Comparison of ENCODE assay signal across 21 mouse cellular contexts in the genomic region with DNA sequence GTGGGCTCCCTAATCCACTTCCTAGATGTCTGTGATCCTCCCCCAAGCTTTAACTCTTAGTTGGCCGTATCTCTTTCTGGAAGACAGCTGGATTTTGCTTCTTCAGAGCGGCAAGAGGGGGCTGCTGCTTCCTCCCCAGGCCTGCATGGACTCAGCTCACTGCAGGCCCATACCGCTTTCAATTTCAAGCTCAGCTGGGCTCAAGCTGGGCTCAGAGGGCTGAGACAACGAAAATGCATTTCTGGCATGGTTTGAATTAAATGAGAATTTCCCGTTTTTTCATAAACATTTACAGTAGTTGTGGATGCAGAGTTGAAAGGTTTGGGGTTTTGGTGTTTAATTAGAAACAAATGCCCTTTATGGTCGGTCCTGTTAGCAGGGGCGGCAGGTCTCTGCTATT.
DNase-seq lines count a peak whose midpoint lies in the region; ATAC-seq lines count a peak whose summit lies in the region.
"Had no signal": no experiment of that assay in that cellular context is flagged by ENCODE, and none has a peak within 500 bp of the region (broad histone marks: within the 10 kb centered on the region; RNA-seq: fewer than 3 reads in every experiment).

No protein-coding gene starts in this region.

- H3K27me3 ChIP-seq in embryonic facial prominence, embryonic 11.5 days (ENCODE audit: control insufficient read depth, insufficient read depth, low read length), result no peaks in the 10 kb centered on the region
- H3K27me3 ChIP-seq in embryonic facial prominence, embryonic 10.5 days (replicated peaks; ENCODE audit: low read depth, poor library complexity, severe bottlenecking), result no peaks in the 10 kb centered on the region
- no peaks in the 10 kb centered on the region for H3K27me3 ChIP-seq in neural tube, embryonic 14.5 days (ENCODE audit: control insufficient read depth, insufficient read depth, low read length)
- no peaks in the 10 kb centered on the region for H3K27me3 ChIP-seq in limb, embryonic 12.5 days
- H3K27me3 ChIP-seq: forebrain, embryonic 13.5 days; heart, embryonic 12.5 days had no signal

- H3K4me1 ChIP-seq in embryonic facial prominence, embryonic 11.5 days (ENCODE audit: control insufficient read depth, insufficient read depth, low read length), result no peaks in the 10 kb centered on the region
- peaks cover 24% of the 10 kb centered on the region for H3K4me1 ChIP-seq in embryonic facial prominence, embryonic 10.5 days
- H3K4me1 ChIP-seq in neural tube, embryonic 14.5 days (ENCODE audit: control insufficient read depth, insufficient read depth, low read length), result no peaks in the 10 kb centered on the region
- peaks cover 61% of the 10 kb centered on the region for H3K4me1 ChIP-seq in limb, embryonic 12.5 days (replicated peaks)
- H3K4me1 ChIP-seq: forebrain, embryonic 13.5 days; heart, embryonic 12.5 days; hindbrain, embryonic 10.5 days had no signal

- 37% methylated on average over 7 of the region's 7 CpGs for WGBS in embryonic facial prominence, embryonic 11.5 days
- WGBS in embryonic facial prominence, embryonic 10.5 days, result 57% methylated on average over 7 of the region's 7 CpGs
- 70% methylated on average over 7 of the region's 7 CpGs for WGBS in neural tube, embryonic 14.5 days
- 21% methylated on average over 7 of the region's 7 CpGs for WGBS in limb, embryonic 12.5 days

- ATAC-seq in embryonic facial prominence, embryonic 11.5 days (replicated peaks; ENCODE audit: insufficient number of reproducible peaks, low FRiP score, low TSS enrichment, low read depth), result no peak
- ATAC-seq in neural tube, embryonic 14.5 days (ENCODE audit: low read depth), result no peak
- no peak; the same call in 1 of the 2 replicates for ATAC-seq in limb, embryonic 12.5 days (ENCODE audit: insufficient number of reproducible peaks, insufficient read depth, low FRiP score, low TSS enrichment, low read depth)
- ATAC-seq: CD4-positive, CD25-positive, alpha-beta regulatory T cell, adult 4 months; forebrain, embryonic 13.5 days; forebrain, postnatal 0 days had no signal

- H3K36me3 ChIP-seq in embryonic facial prominence, embryonic 11.5 days (replicated peaks; ENCODE audit: control insufficient read depth, insufficient read depth, low read depth, low read length), result no peaks in the 10 kb centered on the region
- no peaks in the 10 kb centered on the region for H3K36me3 ChIP-seq in embryonic facial prominence, embryonic 10.5 days (replicated peaks)
- no peaks in the 10 kb centered on the region for H3K36me3 ChIP-seq in neural tube, embryonic 14.5 days (ENCODE audit: control insufficient read depth, insufficient read depth, low read length)
- no peaks in the 10 kb centered on the region for H3K36me3 ChIP-seq in limb, embryonic 12.5 days
- H3K36me3 ChIP-seq: G1E; heart, embryonic 12.5 days; hindbrain, embryonic 10.5 days had no signal

- no peak overlapping the region for H3K4me3 ChIP-seq in embryonic facial prominence, embryonic 11.5 days (ENCODE audit: low read depth, low read length)
- H3K4me3 ChIP-seq in embryonic facial prominence, embryonic 10.5 days, result no peak overlapping the region
- no peak overlapping the region for H3K4me3 ChIP-seq in neural tube, embryonic 14.5 days (ENCODE audit: low read depth, low read length)
- no peak overlapping the region for H3K4me3 ChIP-seq in limb, embryonic 12.5 days (replicated peaks)
- H3K4me3 ChIP-seq: forebrain, embryonic 13.5 days; heart, embryonic 12.5 days; hindbrain, embryonic 10.5 days had no signal

- DNase-seq in embryonic facial prominence, embryonic 11.5 days (ENCODE audit: low spot score), result peak; percentile 73
- no peak for DNase-seq in embryonic facial prominence, embryonic 10.5 days (ENCODE audit: low spot score)
- DNase-seq in neural tube, embryonic 10.5 days (ENCODE audit: extremely low spot score, low spot score), result no peak
- DNase-seq in right cerebral cortex, adult 2 months (ENCODE audit: low spot score in 2 of 2), result no peak
- no peak for DNase-seq in thymus, postnatal 25 days
- no peak for DNase-seq in heart, adult 11 months
- DNase-seq: adrenal gland, postnatal 10 days; B cell, adult 2 months; cerebellum, adult 11 months; cerebellum, adult 8-10 months; cerebellum, postnatal 14 days; forebrain, postnatal 0 days; gastrocnemius, postnatal 14 days had no signal

- no peak overlapping the region for H3K9ac ChIP-seq in embryonic facial prominence, embryonic 11.5 days (replicated peaks; ENCODE audit: low read length)
- no peak overlapping the region for H3K9ac ChIP-seq in neural tube, embryonic 14.5 days (replicated peaks; ENCODE audit: low read depth, low read length)
- H3K9ac ChIP-seq in limb, embryonic 12.5 days (replicated peaks), result no peak overlapping the region
- H3K9ac ChIP-seq: forebrain, embryonic 13.5 days; forebrain, postnatal 0 days; heart, embryonic 12.5 days; hindbrain, embryonic 14.5 days had no signal

- H3K27ac ChIP-seq in embryonic facial prominence, embryonic 11.5 days (replicated peaks; ENCODE audit: low read depth, low read length), result no peak overlapping the region
- H3K27ac ChIP-seq in embryonic facial prominence, embryonic 10.5 days (replicated peaks), result no peak overlapping the region
- H3K27ac ChIP-seq in neural tube, embryonic 14.5 days (ENCODE audit: low read depth, low read length), result 0 out of 2 replicates have a peak overlapping the region, but pooled peaks have one; percentile 30
- H3K27ac ChIP-seq in limb, embryonic 12.5 days, result peak overlapping the region; percentile 84
- H3K27ac ChIP-seq: forebrain, embryonic 13.5 days; hindbrain, embryonic 10.5 days; hindbrain, embryonic 14.5 days had no signal

- H3K9me3 ChIP-seq in embryonic facial prominence, embryonic 11.5 days (replicated peaks; ENCODE audit: control insufficient read depth, low read length), result no peaks in the 10 kb centered on the region
- no peaks in the 10 kb centered on the region for H3K9me3 ChIP-seq in embryonic facial prominence, embryonic 10.5 days
- no peaks in the 10 kb centered on the region for H3K9me3 ChIP-seq in neural tube, embryonic 14.5 days (ENCODE audit: control insufficient read depth, low read length)
- no peaks in the 10 kb centered on the region for H3K9me3 ChIP-seq in limb, embryonic 12.5 days
- H3K9me3 ChIP-seq: forebrain, embryonic 13.5 days; heart, embryonic 12.5 days; hindbrain, embryonic 10.5 days had no signal

- H3K4me2 ChIP-seq in embryonic facial prominence, embryonic 11.5 days (ENCODE audit: low read depth, low read length), result no peak overlapping the region
- H3K4me2 ChIP-seq in neural tube, embryonic 14.5 days (ENCODE audit: low read depth, low read length), result no peak overlapping the region
- H3K4me2 ChIP-seq in limb, embryonic 12.5 days, result no peak overlapping the region
- H3K4me2 ChIP-seq: forebrain, embryonic 13.5 days; heart, embryonic 12.5 days; hindbrain, embryonic 14.5 days had no signal

Comparison
In these comparisons a context has a peak if more than half of its experiments do, and no peak if none do; other contexts are left out.
1. H3K27ac ChIP-seq: peak in neural tube, embryonic 14.5 days (single experiment) and limb, embryonic 12.5 days (single experiment); none in embryonic facial prominence, embryonic 11.5 days (single experiment) and embryonic facial prominence, embryonic 10.5 days (single experiment).